Mouse (Mus musculus) heart, embryonic 10.5 days (tissue): ENCODE measurements around the gene Tecr. TPM values are rescaled to one million over a fixed set of nuclear protein-coding genes. Genes with fewer than 3 reads are reported as not detected.

Experiments used
- DNase-seq: peaks from one replicate; pipeline ENCODE4 v3.0.0-alpha.2; 2017; ENCODE audit warnings: low spot score
- H3K27ac ChIP-seq: fragments of 300-500 bp; sonication (generic); 2 replicates; pipeline ENCODE4 v1.5.1; 2016; ENCODE audit warnings: mild to moderate bottlenecking
- H3K27me3 ChIP-seq: fragments of 300-500 bp; sonication (generic); 2 replicates; pipeline ENCODE4 v1.6.1; 2016; ENCODE audit warnings: mild to moderate bottlenecking; ENCODE audit not compliant: poor library complexity, insufficient read depth, severe bottlenecking
- H3K36me3 ChIP-seq: fragments of 300-500 bp; sonication (generic); 2 replicates; pipeline ENCODE4 v1.6.1; 2016; ENCODE audit warnings: mild to moderate bottlenecking, moderate library complexity
- H3K4me1 ChIP-seq: fragments of 300-500 bp; sonication (generic); 2 replicates; pipeline ENCODE4 v1.6.1; 2016; ENCODE audit warnings: mild to moderate bottlenecking
- H3K4me3 ChIP-seq: fragments of 300-500 bp; sonication (generic); 2 replicates; pipeline ENCODE4 v1.5.1; 2016; ENCODE audit warnings: mild to moderate bottlenecking, moderate library complexity
- H3K9me3 ChIP-seq: fragments of 300-500 bp; sonication (generic); 2 replicates; pipeline ENCODE4 v1.6.1; 2016; ENCODE audit warnings: mild to moderate bottlenecking, moderate library complexity
- WGBS: fragments of 180-500 bp; shearing (Covaris S2); methylation state at CpG from one replicate; pipeline ENCODE4 v1.1.7; 2016; 5-methylcytosine and 5-hydroxymethylcytosine counted together
- polyA plus RNA-seq: library from polyadenylated mRNA; unstranded; fragments of >200 nt; fragmentation: Nextera tagmentation; extraction: Ambion mirVana; gene quantifications from 2 replicates; pipeline ENCODE4 v1.2.1, GENCODE M21; 2016

Gene Tecr
- 568 and 608 TPM in 2 replicates for polyA plus RNA-seq

- peaks cover 26% of the 10 kb centered on the region for H3K4me1 ChIP-seq
- peak within 1 kb of the TSS; percentile 85 for H3K4me3 ChIP-seq
- no peaks in the 10 kb centered on the region for H3K27me3 ChIP-seq
- H3K9me3 ChIP-seq = no peaks in the 10 kb centered on the region
- peak; percentile 100 for DNase-seq
- under 1% methylated on average over 69 of the region's 69 CpGs for WGBS
- H3K36me3 ChIP-seq = peaks cover 32% of the 10 kb centered on the region
- peak within 1 kb of the TSS; percentile 98 for H3K27ac ChIP-seq
Measured at GRCm38 (mm10) chr8:83607661-83608397, at the start of gene Tecr, which contains the start of gene Dnajb1. Gene Tecr, minus strand, starts transcription at chr8:83607971. Gene Dnajb1, plus strand, starts transcription at chr8:83608193.

- no peak overlapping the region for H3K4me3 ChIP-seq
- peaks cover 49% of the 10 kb centered on the region for H3K4me1 ChIP-seq
- 67% methylated on average over 13 of the region's 13 CpGs for WGBS
- no peak overlapping the region for H3K27ac ChIP-seq
- no peaks in the 10 kb centered on the region for H3K9me3 ChIP-seq
- no peaks in the 10 kb centered on the region for H3K27me3 ChIP-seq
- DNase-seq = no peak
- H3K36me3 ChIP-seq = peaks cover 24% of the 10 kb centered on the region
Measured at GRCm38 (mm10) chr8:83656484-83657246, 48.9 kb upstream of the Tecr start.

- DNase-seq = no peak
- Histone ChIP-seq H3K27ac (no peak overlapping the region), H3K4me3 (no peak overlapping the region), H3K9me3 (no peaks in the 10 kb centered on the region), H3K36me3 (peaks cover 24% of the 10 kb centered on the region), H3K27me3 (no peaks in the 10 kb centered on the region), H3K4me1 (peaks cover 43% of the 10 kb centered on the region)
- WGBS = 87% methylated on average over 9 of the region's 9 CpGs
Measured at GRCm38 (mm10) chr8:83656043-83656442, 48.3 kb upstream of the Tecr start.

GRCm38 (mm10) chr8:83654725-83655124 lies 47.0 kb upstream of the Tecr start:
- no peak for DNase-seq
- H3K4me1 ChIP-seq = peaks cover 30% of the 10 kb centered on the region
- H3K27ac ChIP-seq = no peak overlapping the region
- no peaks in the 10 kb centered on the region for H3K9me3 ChIP-seq
- H3K4me3 ChIP-seq = no peak overlapping the region
- WGBS = 95% methylated on average over 6 of the region's 6 CpGs
- H3K27me3 ChIP-seq = no peaks in the 10 kb centered on the region
- peaks cover 24% of the 10 kb centered on the region for H3K36me3 ChIP-seq

GRCm38 (mm10) chr8:83653662-83654017 lies 45.9 kb upstream of the Tecr start:
- WGBS = 42% methylated on average over 10 of the region's 10 CpGs
- H3K27ac ChIP-seq = peak overlapping the region; percentile 95
- DNase-seq = peak; percentile 75

GRCm38 (mm10) chr8:83652744-83653661 lies 45.2 kb upstream of the Tecr start:
- Histone ChIP-seq H3K27me3 (no peaks in the 10 kb centered on the region), H3K9me3 (no peaks in the 10 kb centered on the region), H3K4me1 (peaks cover 30% of the 10 kb centered on the region), H3K36me3 (peaks cover 14% of the 10 kb centered on the region), H3K4me3 (peak overlapping the region; percentile 72), H3K27ac (peak overlapping the region; percentile 95)
- DNase-seq = peak; percentile 81
- WGBS = 2% methylated on average over 46 of the region's 46 CpGs

More at GRCm38 (mm10) chr8:83653662-83654017, 45.9 kb upstream of the Tecr start:
- peaks cover 30% of the 10 kb centered on the region for H3K4me1 ChIP-seq
- H3K27me3 ChIP-seq = no peaks in the 10 kb centered on the region
- peaks cover 18% of the 10 kb centered on the region for H3K36me3 ChIP-seq
- H3K9me3 ChIP-seq = no peaks in the 10 kb centered on the region
- H3K4me3 ChIP-seq = peak overlapping the region; percentile 72

- H3K27me3 ChIP-seq = no peaks in the 10 kb centered on the region
- peaks cover 30% of the 10 kb centered on the region for H3K4me1 ChIP-seq
- H3K9me3 ChIP-seq = no peaks in the 10 kb centered on the region
- H3K4me3 ChIP-seq = peak within 1 kb of the TSS; percentile 72
- WGBS = 4% methylated on average over 50 of the region's 50 CpGs
- peak within 1 kb of the TSS; percentile 95 for H3K27ac ChIP-seq
- peak; percentile 99 for DNase-seq
- H3K36me3 ChIP-seq = peaks cover 9% of the 10 kb centered on the region
Measured at GRCm38 (mm10) chr8:83652030-83652743, 44.4 kb upstream of the Tecr start, which contains the start of gene Gipc1. Gene Gipc1, plus strand, starts transcription at chr8:83652677.

GRCm38 (mm10) chr8:83649699-83650098 lies 41.9 kb upstream of the Tecr start:
- H3K36me3 ChIP-seq = 0 out of 2 replicates have a peak, but pooled peaks cover 1% of the 10 kb centered on the region
- 0 out of 2 replicates have a peak, but pooled peaks cover 4% of the 10 kb centered on the region for H3K27me3 ChIP-seq
- DNase-seq = no peak
- 88% methylated on average over 6 of the region's 6 CpGs for WGBS
- H3K9me3 ChIP-seq = no peaks in the 10 kb centered on the region
- H3K27ac ChIP-seq = no peak overlapping the region
- H3K4me3 ChIP-seq = no peak overlapping the region
- peaks cover 20% of the 10 kb centered on the region for H3K4me1 ChIP-seq

- DNase-seq = no peak
- Histone ChIP-seq H3K9me3 (no peaks in the 10 kb centered on the region), H3K36me3 (no peaks in the 10 kb centered on the region), H3K4me1 (peaks cover 8% of the 10 kb centered on the region), H3K27ac (no peak overlapping the region), H3K27me3 (peaks cover 6% of the 10 kb centered on the region; the same call in 1 of the 2 replicates), H3K4me3 (no peak overlapping the region)
- WGBS = 86% methylated on average over 4 of the region's 4 CpGs
Measured at GRCm38 (mm10) chr8:83648031-83648430, 40.3 kb upstream of the Tecr start.

GRCm38 (mm10) chr8:83647511-83647910 lies 39.7 kb upstream of the Tecr start:
- Histone ChIP-seq H3K27ac (no peak overlapping the region), H3K4me3 (no peak overlapping the region), H3K27me3 (peaks cover 8% of the 10 kb centered on the region; the same call in 1 of the 2 replicates), H3K4me1 (peaks cover 7% of the 10 kb centered on the region; the same call in 1 of the 2 replicates), H3K36me3 (no peaks in the 10 kb centered on the region), H3K9me3 (no peaks in the 10 kb centered on the region)
- DNase-seq = no peak
- WGBS = 96% methylated on average over 11 of the region's 11 CpGs

GRCm38 (mm10) chr8:83639649-83640048 lies 31.9 kb upstream of the Tecr start:
- H3K36me3 ChIP-seq = no peaks in the 10 kb centered on the region
- DNase-seq = no peak
- no peaks in the 10 kb centered on the region for H3K4me1 ChIP-seq
- H3K27me3 ChIP-seq = peaks cover 7% of the 10 kb centered on the region; the same call in 1 of the 2 replicates
- H3K9me3 ChIP-seq = no peaks in the 10 kb centered on the region
- WGBS = 62% methylated on average over 5 of the region's 5 CpGs
- no peak overlapping the region for H3K4me3 ChIP-seq
- H3K27ac ChIP-seq = no peak overlapping the region

GRCm38 (mm10) chr8:83638856-83639255 lies 31.1 kb upstream of the Tecr start:
- Histone ChIP-seq H3K27me3 (peaks cover 7% of the 10 kb centered on the region; the same call in 1 of the 2 replicates), H3K36me3 (no peaks in the 10 kb centered on the region), H3K9me3 (no peaks in the 10 kb centered on the region), H3K4me1 (no peaks in the 10 kb centered on the region), H3K27ac (no peak overlapping the region), H3K4me3 (no peak overlapping the region)
- 65% methylated on average over 4 of the region's 4 CpGs for WGBS
- no peak for DNase-seq
